Mouse (Mus musculus) intestine, embryonic 15.5 days (tissue): ENCODE results near the gene Lef1. TPM values are rescaled to one million over a fixed set of nuclear protein-coding genes. Genes with fewer than 3 reads are reported as not detected.

Experiments used
- ATAC-seq: fragments of 200-750 bp; cut with Nextera tagmentation; 2 replicates; pipeline ENCODE4 v1.8.0; 2017; ENCODE audit warnings: moderate TSS enrichment, moderate library complexity
- H3K27ac ChIP-seq: fragments of 300-500 bp; sonication (generic); 2 replicates; pipeline ENCODE4 v1.5.1; 2015; ENCODE audit warnings: mild to moderate bottlenecking, inconsistent platforms
- H3K27me3 ChIP-seq: fragments of 300-500 bp; sonication (generic); replicated peaks from 2 replicates; pipeline ENCODE4 v1.6.1; 2015; ENCODE audit warnings: inconsistent platforms
- H3K36me3 ChIP-seq: fragments of 300-500 bp; sonication (generic); 2 replicates; pipeline ENCODE4 v1.6.1; 2015; ENCODE audit warnings: inconsistent platforms
- H3K4me1 ChIP-seq: fragments of 300-500 bp; sonication (generic); replicated peaks from 2 replicates; pipeline ENCODE4 v1.6.1; 2015; ENCODE audit warnings: inconsistent platforms
- H3K4me2 ChIP-seq: fragments of 300-500 bp; sonication (generic); replicated peaks from 2 replicates; pipeline ENCODE4 v1.6.1; 2015; ENCODE audit warnings: mild to moderate bottlenecking, inconsistent platforms
- H3K4me3 ChIP-seq: fragments of 300-500 bp; sonication (generic); replicated peaks from 2 replicates; pipeline ENCODE4 v1.5.1; 2015; ENCODE audit warnings: inconsistent platforms
- H3K9ac ChIP-seq: fragments of 300-500 bp; sonication (generic); 2 replicates; pipeline ENCODE4 v1.6.1; 2015; ENCODE audit warnings: inconsistent platforms
- H3K9me3 ChIP-seq: fragments of 300-500 bp; sonication (generic); 2 replicates; pipeline ENCODE4 v1.6.1; 2016; ENCODE audit warnings: inconsistent platforms
- WGBS: fragments of 180-500 bp; shearing (Covaris S2); methylation state at CpG from one replicate; pipeline ENCODE4 v1.1.7; 2015; 5-methylcytosine and 5-hydroxymethylcytosine counted together
- polyA plus RNA-seq: library from polyadenylated mRNA; unstranded; fragments of >200 nt; fragmentation: Nextera tagmentation; extraction: Ambion mirVana; gene quantifications from 2 replicates; pipeline ENCODE4 v1.2.1, GENCODE M21; 2015

Lef1 gene
- polyA plus RNA-seq, 1 experiment from 2014 or later, result 1.4 TPM

DNA sequence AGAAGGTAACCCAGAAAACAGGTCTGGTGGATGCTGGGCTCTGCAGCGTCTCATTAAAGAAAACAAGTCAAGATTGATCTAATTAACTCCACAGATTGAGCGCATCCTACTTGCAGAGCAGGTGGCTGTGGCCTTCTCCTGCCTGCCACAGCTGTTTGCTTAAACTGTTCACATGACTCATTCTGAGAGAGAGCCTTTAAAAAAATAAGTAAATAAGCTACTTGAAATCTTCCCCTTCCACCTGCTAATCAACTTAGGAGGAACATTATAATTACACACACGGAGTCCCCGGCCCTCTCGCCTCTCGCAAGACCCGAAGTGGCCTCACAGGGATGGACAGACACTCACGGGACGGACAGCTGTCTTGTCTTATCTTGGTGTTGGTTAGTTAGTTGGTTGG is 44.3 kb downstream of the Lef1 start:
- no peaks in the 10 kb centered on the region for H3K36me3 ChIP-seq
- H3K9ac ChIP-seq, result no peak overlapping the region
- no peak for ATAC-seq
- no peaks in the 10 kb centered on the region for H3K4me1 ChIP-seq
- no peak overlapping the region for H3K4me3 ChIP-seq
- H3K9me3 ChIP-seq, result no peaks in the 10 kb centered on the region
- no peak overlapping the region for H3K27ac ChIP-seq
- WGBS, result 83% methylated on average over 9 of the region's 9 CpGs
- H3K27me3 ChIP-seq, result no peaks in the 10 kb centered on the region
- H3K4me2 ChIP-seq, result no peak overlapping the region

DNA sequence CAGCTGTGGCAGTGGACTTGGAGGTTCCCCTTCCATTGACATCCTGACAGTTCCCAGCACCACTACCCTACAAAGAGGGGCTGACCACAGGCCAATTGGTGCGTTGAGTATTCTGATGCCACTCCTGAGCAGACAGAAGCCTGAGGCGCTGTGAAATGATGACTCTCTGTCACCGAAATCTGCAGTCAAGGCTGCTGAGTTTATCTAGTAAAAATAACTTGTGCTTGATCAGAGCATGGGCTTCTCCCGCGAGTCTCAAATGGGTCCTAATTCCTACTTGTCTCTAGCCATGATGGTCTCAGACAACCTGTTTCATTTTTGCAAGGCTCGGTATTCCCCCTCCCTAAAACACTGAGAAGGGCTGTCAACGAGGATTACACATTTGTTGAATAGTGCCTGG is 44.8 kb downstream of the Lef1 start:
- Histone ChIP-seq H3K4me1 (no peaks in the 10 kb centered on the region), H3K9me3 (no peaks in the 10 kb centered on the region), H3K27me3 (no peaks in the 10 kb centered on the region), H3K4me3 (no peak overlapping the region), H3K4me2 (no peak overlapping the region), H3K9ac (no peak overlapping the region), H3K27ac (no peak overlapping the region), H3K36me3 (no peaks in the 10 kb centered on the region)
- no peak for ATAC-seq
- 81% methylated on average over 7 of the region's 7 CpGs for WGBS

DNA sequence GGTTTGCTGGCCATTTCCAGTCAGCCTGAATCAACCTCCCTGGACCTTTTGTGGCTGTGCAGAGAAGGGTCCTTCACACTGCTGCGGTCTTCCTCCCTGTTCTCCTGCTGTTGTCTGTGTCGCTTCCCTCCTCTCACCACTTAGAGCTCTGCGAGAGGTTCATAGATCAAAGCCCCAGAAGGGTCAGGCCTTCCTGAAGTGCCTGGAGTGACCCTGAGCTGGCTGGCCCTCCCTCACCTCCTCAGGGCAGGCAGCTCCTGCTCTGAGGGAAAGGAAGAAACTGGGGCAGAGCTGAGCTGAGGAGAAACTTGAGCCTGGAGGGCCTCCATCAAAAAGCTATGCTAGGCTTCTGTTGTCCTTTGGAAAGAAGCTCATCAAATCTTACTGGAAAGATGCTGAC is 45.4 kb downstream of the Lef1 start:
- WGBS, result 60% methylated on average over 3 of the region's 3 CpGs
- H3K4me1 ChIP-seq, result no peaks in the 10 kb centered on the region
- H3K4me3 ChIP-seq, result no peak overlapping the region
- no peak overlapping the region for H3K27ac ChIP-seq
- no peaks in the 10 kb centered on the region for H3K9me3 ChIP-seq
- H3K36me3 ChIP-seq, result no peaks in the 10 kb centered on the region
- no peak overlapping the region for H3K4me2 ChIP-seq
- no peaks in the 10 kb centered on the region for H3K27me3 ChIP-seq
- no peak overlapping the region for H3K9ac ChIP-seq
- ATAC-seq, result no peak

DNA sequence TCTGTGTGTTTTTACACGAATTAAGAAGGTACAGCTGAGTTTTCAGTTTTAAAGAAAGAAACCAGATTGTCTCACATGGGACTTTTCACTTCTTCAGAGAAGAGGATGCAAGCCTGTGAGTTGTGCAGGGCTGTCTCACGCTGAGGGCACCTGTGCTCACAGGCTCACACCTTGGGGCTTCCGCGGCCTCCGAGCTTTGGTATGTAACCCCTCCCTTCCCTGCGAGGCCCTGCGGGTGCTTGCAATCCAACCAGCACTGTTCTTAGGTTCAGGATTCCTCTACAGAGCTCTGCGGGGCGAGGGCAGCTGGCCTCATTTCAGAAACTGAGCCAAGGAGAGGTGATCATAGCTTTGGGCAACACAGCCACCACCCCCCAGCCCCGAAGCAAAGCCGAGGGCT is 46.1 kb downstream of the Lef1 start:
- H3K27ac ChIP-seq, result no peak overlapping the region
- no peaks in the 10 kb centered on the region for H3K9me3 ChIP-seq
- 39% methylated on average over 11 of the region's 11 CpGs for WGBS
- no peak overlapping the region for H3K4me3 ChIP-seq
- 0 out of 2 replicates have a peak, but pooled peaks have one; percentile 36 for ATAC-seq
- H3K4me2 ChIP-seq, result no peak overlapping the region
- H3K27me3 ChIP-seq, result no peaks in the 10 kb centered on the region
- H3K36me3 ChIP-seq, result no peaks in the 10 kb centered on the region
- no peak overlapping the region for H3K9ac ChIP-seq
- H3K4me1 ChIP-seq, result no peaks in the 10 kb centered on the region

DNA sequence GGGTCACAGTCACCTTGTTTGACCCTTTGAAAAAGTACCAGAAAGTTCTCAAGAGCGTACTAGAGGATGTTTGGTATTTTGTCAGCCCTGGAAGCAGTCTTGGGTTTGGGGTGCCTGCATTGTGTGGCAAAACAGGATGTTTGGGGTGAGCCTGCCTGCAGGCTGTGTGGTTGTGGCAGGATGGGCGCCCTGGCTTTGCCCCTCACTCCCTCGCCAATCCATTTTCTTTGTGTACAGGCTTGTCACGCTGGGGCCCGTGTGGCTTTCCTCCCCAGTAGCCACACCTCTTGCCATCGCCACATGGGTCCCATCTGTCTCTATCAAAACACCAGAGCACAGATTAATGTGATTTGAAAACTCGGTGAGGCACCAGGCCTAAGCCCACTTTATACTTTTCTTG is 47.2 kb downstream of the Lef1 start:
- 53% methylated on average over 7 of the region's 7 CpGs for WGBS
- ATAC-seq, result no peak

DNA sequence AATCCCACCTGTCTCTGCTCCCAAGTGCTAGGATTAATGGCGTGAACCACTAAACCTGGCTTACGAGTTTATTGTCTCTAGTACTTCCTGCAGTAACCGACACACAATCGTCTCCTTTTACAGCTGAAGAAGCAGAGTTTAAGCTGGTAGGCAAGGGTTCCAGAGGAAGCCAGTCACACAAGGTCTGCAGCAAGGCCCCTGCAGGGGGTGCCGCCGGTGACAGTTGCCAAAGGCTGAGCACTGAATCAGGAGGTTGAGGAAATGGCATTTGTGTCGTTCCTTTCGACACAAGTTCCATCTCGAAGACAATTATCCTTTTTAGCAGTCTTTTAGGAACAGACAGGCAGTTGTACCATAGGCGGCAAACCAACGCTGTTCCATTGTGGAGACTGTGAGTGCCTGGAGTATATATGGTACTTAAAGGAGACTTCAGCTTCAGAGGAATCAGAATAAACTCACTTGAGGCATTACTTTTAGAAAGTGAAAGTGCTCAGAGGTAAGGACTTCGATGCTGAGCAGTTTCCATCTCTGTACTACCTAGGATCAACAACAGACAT is 49.0 kb downstream of the Lef1 start:
- H3K9ac ChIP-seq, result no peak overlapping the region
- no peak overlapping the region for H3K27ac ChIP-seq
- H3K4me1 ChIP-seq, result no peaks in the 10 kb centered on the region
- ATAC-seq, result no peak
- H3K4me2 ChIP-seq, result no peak overlapping the region
- H3K36me3 ChIP-seq, result no peaks in the 10 kb centered on the region
- no peaks in the 10 kb centered on the region for H3K9me3 ChIP-seq
- no peaks in the 10 kb centered on the region for H3K27me3 ChIP-seq
- 61% methylated on average over 12 of the region's 12 CpGs for WGBS
- no peak overlapping the region for H3K4me3 ChIP-seq

More for the DNA sequence above, 47.2 kb downstream of the Lef1 start:
- Histone ChIP-seq H3K4me2 (no peak overlapping the region), H3K27me3 (no peaks in the 10 kb centered on the region), H3K36me3 (no peaks in the 10 kb centered on the region), H3K9ac (no peak overlapping the region), H3K4me3 (no peak overlapping the region), H3K9me3 (no peaks in the 10 kb centered on the region), H3K27ac (no peak overlapping the region), H3K4me1 (no peaks in the 10 kb centered on the region)

DNA sequence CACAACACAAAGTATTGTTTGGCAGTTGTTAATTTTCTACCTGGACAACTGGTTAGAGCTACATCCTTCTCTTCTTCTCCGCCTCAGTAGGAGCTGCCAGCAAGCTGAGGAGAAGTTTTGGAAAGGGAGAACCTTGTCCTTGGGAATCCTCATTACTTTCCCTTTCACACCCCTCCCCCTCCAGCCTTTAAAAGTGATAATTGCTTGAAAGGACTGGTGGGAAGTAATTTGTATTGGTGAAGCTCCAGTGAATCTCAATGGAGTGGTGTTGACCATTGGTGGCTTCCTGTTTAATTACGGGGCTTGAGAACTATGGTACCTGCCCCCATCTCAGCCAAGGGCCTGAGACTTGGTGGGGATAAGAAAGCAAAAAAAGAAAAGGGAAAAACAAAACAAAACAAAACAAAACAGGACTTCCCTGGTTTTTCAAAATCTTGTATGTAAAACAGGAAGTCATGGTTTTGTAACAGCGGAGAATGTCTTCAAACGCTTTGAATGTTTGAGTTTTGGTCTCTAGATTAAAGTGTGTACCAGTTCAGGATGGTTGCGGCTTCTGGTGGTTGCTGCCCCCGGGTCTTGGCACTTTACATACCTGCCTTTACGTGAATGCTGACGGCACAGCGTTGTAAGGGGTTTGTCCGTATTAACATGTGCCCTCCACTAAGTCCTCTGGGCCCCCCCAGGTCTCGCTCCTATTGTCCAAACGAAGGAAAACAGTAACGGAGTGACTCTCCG is 49.8 kb downstream of the Lef1 start:
- ATAC-seq, result no peak
- H3K9me3 ChIP-seq, result no peaks in the 10 kb centered on the region
- no peaks in the 10 kb centered on the region for H3K27me3 ChIP-seq
- H3K9ac ChIP-seq, result no peak overlapping the region
- no peak overlapping the region for H3K4me2 ChIP-seq
- no peak overlapping the region for H3K27ac ChIP-seq
- 85% methylated on average over 14 of the region's 14 CpGs for WGBS
- H3K36me3 ChIP-seq, result no peaks in the 10 kb centered on the region
- H3K4me1 ChIP-seq, result no peaks in the 10 kb centered on the region
- H3K4me3 ChIP-seq, result no peak overlapping the region

DNA sequence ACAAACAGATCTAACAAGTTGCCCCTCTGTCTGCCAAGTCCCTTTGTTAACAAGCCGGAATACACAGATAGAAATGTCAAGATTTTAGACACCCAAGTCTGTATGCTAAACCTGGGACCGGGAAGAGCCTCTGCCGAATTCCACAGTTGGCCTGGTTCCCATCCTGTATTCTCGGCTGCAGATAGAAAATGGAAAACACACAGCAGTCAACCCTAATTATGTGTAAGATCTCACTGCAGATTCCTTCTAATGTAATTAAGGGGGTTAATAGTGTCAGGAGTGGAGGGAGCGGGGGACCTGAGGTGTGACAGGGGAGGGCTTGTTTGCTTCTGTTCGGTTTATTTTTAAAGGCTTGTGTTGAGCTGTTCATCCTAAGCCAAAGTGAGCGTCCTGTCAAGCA is 50.6 kb downstream of the Lef1 start:
- H3K4me3 ChIP-seq, result no peak overlapping the region
- H3K4me1 ChIP-seq, result no peaks in the 10 kb centered on the region
- no peaks in the 10 kb centered on the region for H3K9me3 ChIP-seq
- H3K4me2 ChIP-seq, result no peak overlapping the region
- H3K27me3 ChIP-seq, result no peaks in the 10 kb centered on the region
- no peaks in the 10 kb centered on the region for H3K36me3 ChIP-seq
- WGBS, result 68% methylated on average over 7 of the region's 7 CpGs
- no peak overlapping the region for H3K9ac ChIP-seq
- no peak overlapping the region for H3K27ac ChIP-seq
- ATAC-seq, result no peak

DNA sequence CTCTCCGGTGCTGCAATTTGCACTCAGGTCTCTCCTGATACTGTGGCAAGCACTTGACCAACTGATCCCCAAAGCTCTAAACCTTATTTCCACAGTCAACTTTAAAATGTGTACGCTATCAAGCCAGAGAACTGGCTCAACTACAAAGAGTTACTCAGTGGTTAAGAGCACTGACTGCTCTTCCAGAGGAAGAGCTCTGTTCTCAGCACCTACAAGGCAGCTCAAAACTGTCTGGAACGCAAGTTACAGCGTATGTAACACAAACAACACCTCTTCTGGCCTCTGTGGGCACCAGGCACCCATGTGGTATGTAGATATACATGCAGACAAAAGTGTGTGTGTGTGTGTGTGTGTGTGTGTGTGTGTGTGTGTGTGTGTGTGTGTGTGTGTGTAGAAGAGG is 57.5 kb downstream of the Lef1 start:
- H3K9me3 ChIP-seq, result no peaks in the 10 kb centered on the region
- H3K27me3 ChIP-seq, result no peaks in the 10 kb centered on the region
- no peak overlapping the region for H3K9ac ChIP-seq
- no peak overlapping the region for H3K4me2 ChIP-seq
- WGBS, result 86% methylated on average over 4 of the region's 4 CpGs
- H3K4me1 ChIP-seq, result no peaks in the 10 kb centered on the region
- H3K36me3 ChIP-seq, result no peaks in the 10 kb centered on the region
- no peak overlapping the region for H3K4me3 ChIP-seq
- no peak for ATAC-seq
- H3K27ac ChIP-seq, result no peak overlapping the region

DNA sequence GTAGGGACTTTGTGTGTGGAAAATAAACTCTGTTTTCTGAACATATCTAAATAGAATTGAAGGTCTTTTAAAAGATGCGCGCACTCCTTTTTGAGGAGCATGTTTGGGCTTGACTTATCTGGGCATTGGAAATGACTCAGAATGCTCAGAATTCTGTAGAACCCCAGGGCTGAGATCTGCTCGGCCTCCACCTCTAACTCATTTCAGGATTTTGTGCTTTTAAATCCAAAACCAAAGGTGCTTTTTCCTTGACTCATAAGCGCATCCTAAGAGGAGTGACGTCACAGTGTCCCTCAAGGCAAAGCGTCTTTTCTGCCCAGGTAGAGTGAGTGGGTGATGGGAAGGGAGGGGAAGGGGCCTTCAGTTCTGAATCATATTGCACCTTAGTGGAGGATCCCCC is 58.9 kb downstream of the Lef1 start:
- Histone ChIP-seq H3K9me3 (no peaks in the 10 kb centered on the region), H3K4me1 (no peaks in the 10 kb centered on the region), H3K9ac (no peak overlapping the region), H3K27me3 (no peaks in the 10 kb centered on the region), H3K36me3 (no peaks in the 10 kb centered on the region), H3K4me3 (no peak overlapping the region), H3K4me2 (no peak overlapping the region), H3K27ac (no peak overlapping the region)
- WGBS, result 89% methylated on average over 6 of the region's 6 CpGs
- ATAC-seq, result no peak

DNA sequence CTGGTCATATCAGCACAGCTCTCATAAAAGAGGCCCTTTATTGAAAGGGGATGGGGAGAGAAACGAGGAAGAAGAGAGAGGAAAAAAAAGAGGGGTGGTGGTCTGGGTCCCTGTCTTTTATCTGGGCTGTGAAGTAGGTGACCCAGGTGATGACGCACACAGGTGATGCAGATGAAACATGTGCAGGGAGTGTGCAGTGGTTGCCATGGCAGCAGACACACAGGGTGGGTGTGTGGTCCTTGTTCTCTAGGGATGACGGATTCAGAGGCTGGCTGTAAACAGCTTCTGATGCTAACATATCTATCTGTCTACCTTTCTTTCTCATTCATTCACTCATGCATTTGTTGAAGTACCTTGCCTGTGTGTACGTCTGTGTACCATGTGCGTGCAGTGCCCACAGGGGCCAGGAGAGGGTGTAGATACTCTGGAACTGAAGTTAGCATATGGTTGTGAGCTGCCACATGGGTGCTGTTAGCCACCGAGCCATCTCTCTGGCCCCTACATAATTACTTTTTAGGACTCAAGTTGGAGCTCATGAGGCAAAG is 59.9 kb downstream of the Lef1 start:
- H3K9ac ChIP-seq, result no peak overlapping the region
- WGBS, result 81% methylated on average over 6 of the region's 6 CpGs
- ATAC-seq, result no peak
- H3K9me3 ChIP-seq, result no peaks in the 10 kb centered on the region
- H3K4me2 ChIP-seq, result no peak overlapping the region
- no peaks in the 10 kb centered on the region for H3K4me1 ChIP-seq
- H3K4me3 ChIP-seq, result no peak overlapping the region
- no peaks in the 10 kb centered on the region for H3K36me3 ChIP-seq
- no peak overlapping the region for H3K27ac ChIP-seq
- H3K27me3 ChIP-seq, result no peaks in the 10 kb centered on the region

DNA sequence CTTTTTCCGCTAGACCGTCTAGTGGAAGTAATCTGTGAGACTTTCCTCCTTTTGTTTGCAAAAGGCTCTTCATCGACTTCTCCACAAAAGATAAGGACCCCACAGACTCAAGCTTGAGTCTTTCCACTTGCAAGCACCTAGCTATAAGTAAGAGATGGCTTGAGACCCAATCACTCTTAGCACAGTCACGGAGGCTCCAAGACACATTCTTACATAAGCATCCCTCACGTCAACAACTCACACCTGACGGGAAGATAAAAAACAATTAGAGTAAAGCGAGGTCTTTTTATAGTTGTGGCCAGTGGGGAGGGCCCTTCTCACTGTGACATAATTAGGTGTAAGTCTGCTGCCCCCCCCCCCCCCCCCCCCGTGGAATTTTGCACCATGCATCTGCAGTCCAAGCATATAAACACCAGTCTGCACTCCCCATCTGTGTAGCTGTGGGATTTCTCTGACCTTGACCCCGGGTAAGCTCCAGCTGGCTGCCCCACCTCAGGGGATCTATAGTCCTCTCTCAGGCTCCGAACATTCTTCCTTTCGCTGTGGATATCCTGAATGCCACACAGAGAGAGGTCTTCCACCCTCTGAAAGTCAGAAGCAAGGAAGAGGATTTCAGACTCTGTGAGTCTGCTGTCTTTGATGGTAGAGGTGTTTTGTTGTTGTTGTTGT is 61.2 kb downstream of the Lef1 start:
- 43% methylated on average over 11 of the region's 11 CpGs for WGBS

More for the DNA sequence above, 61.2 kb downstream of the Lef1 start:
- no peaks in the 10 kb centered on the region for H3K36me3 ChIP-seq
- H3K27me3 ChIP-seq, result no peaks in the 10 kb centered on the region
- no peak overlapping the region for H3K27ac ChIP-seq
- no peak overlapping the region for H3K9ac ChIP-seq
- H3K9me3 ChIP-seq, result no peaks in the 10 kb centered on the region
- no peaks in the 10 kb centered on the region for H3K4me1 ChIP-seq
- no peak for ATAC-seq
- no peak overlapping the region for H3K4me3 ChIP-seq
- H3K4me2 ChIP-seq, result no peak overlapping the region
